Mouse (Mus musculus) embryonic fibroblast, embryonic 13.5 days (primary cell): ENCODE results near the gene Herc3.

Experiments used
- CTCF ChIP-seq: IDR thresholded peaks from 2 replicates; pipeline ENCODE4 v1.5.1; 2011; ENCODE audit warnings: mild to moderate bottlenecking, control low read depth, low read length, moderate library complexity, borderline replicate concordance; ENCODE audit not compliant: insufficient read depth
- POLR2A ChIP-seq: IDR thresholded peaks from 2 replicates; pipeline ENCODE4 v1.6.1; 2011; ENCODE audit warnings: low read depth, mild to moderate bottlenecking, control low read depth, low read length, moderate library complexity

- TF ChIP-seq CTCF (no peak), POLR2A (no peak)
Measured at GRCm38 (mm10) chr6:58880861-58881260, 49.6 kb downstream of the Herc3 start.
